In genomic region chr17:47888155-47888455, GRCm38 (mm10) we compare ENCODE assay signal across 11 mouse cellular contexts. TPM values are rescaled to one million over a fixed set of nuclear protein-coding genes. Genes with fewer than 3 reads are reported as not detected.
DNase-seq lines count a peak whose midpoint lies in the region; ATAC-seq lines count a peak whose summit lies in the region.
"Had no signal": no experiment of that assay in that cellular context is flagged by ENCODE, and none has a peak within 500 bp of the region (broad histone marks: within the 10 kb centered on the region; RNA-seq: fewer than 3 reads in every experiment).

No protein-coding gene starts in this region.

- H3K4me3 ChIP-seq in heart, embryonic 10.5 days = peak overlapping the region; percentile 3; the same call in 1 of the 2 replicates
- no peak overlapping the region for H3K4me3 ChIP-seq in liver, embryonic 13.5 days (replicated peaks)
- H3K4me3 ChIP-seq: megakaryocyte, embryonic 14.5 days had no signal

- ATAC-seq in liver, embryonic 13.5 days (ENCODE audit: low read depth) = peak; percentile 6; the same call in 1 of the 2 replicates
- ATAC-seq: inflammation-experienced regulatory T-cells, adult 6 months had no signal

- peak overlapping the region; percentile 85 for H3K27ac ChIP-seq in heart, embryonic 10.5 days
- H3K27ac ChIP-seq in liver, embryonic 13.5 days = peak overlapping the region; percentile 73

- 0 out of 2 replicates have a peak overlapping the region, but pooled peaks have one; percentile 12 for H3K4me2 ChIP-seq in liver, embryonic 13.5 days

- no peaks in the 10 kb centered on the region for H3K27me3 ChIP-seq in heart, embryonic 10.5 days (ENCODE audit: insufficient read depth, poor library complexity, severe bottlenecking)
- H3K27me3 ChIP-seq in liver, embryonic 13.5 days = no peaks in the 10 kb centered on the region
- H3K27me3 ChIP-seq: megakaryocyte, embryonic 14.5 days had no signal

- H3K9ac ChIP-seq in liver, embryonic 13.5 days = peak overlapping the region; percentile 22; the same call in 1 of the 2 replicates

- DNase-seq in heart, embryonic 10.5 days (ENCODE audit: low spot score) = no peak
- DNase-seq in heart, adult 8-10 months (ENCODE audit: low spot score) = no peak
- DNase-seq in urinary bladder, postnatal 36 days (ENCODE audit: low spot score in 2 of 2) = peak; percentile 40 to 60
- DNase-seq in urinary bladder, adult 2 months (ENCODE audit: low spot score) = no peak
- DNase-seq in liver, embryonic 13.5 days = no peak
- no peak for DNase-seq in cerebellum, adult 8-10 months
- no peak for DNase-seq in frontal cortex, postnatal 10 days (ENCODE audit: low spot score in 2 of 2)
- DNase-seq in cerebellum, adult 9-10 months = no peak
- DNase-seq: adrenal gland, adult 8-10 months had no signal

- H3K36me3 ChIP-seq in heart, embryonic 10.5 days = peaks cover 57% of the 10 kb centered on the region
- 0 out of 2 replicates have a peak, but pooled peaks cover 2% of the 10 kb centered on the region for H3K36me3 ChIP-seq in liver, embryonic 13.5 days

- H3K9me3 ChIP-seq in heart, embryonic 10.5 days = no peaks in the 10 kb centered on the region
- H3K9me3 ChIP-seq in liver, embryonic 13.5 days (replicated peaks) = no peaks in the 10 kb centered on the region
- H3K9me3 ChIP-seq: megakaryocyte, embryonic 14.5 days had no signal

- peaks cover 56% of the 10 kb centered on the region for H3K4me1 ChIP-seq in heart, embryonic 10.5 days
- peaks cover 57% of the 10 kb centered on the region for H3K4me1 ChIP-seq in liver, embryonic 13.5 days (replicated peaks)

- WGBS in heart, embryonic 10.5 days = 11% methylated on average over 6 of the region's 6 CpGs
- WGBS in liver, embryonic 13.5 days (ENCODE audit: insufficient replicate concordance) = 19% methylated on average over 6 of the region's 6 CpGs

RNA-seq across cellular contexts. Expression of gene Foxp4, which starts 36.3 kb away (rescaled TPM):
- polyA plus RNA-seq in heart, embryonic 10.5 days (2016; fragmentation: Nextera tagmentation; extraction: Ambion mirVana) = 12.4 and 27.3 TPM in 2 replicates
- total RNA-seq in heart, adult 8-10 months (2022) = 10 to 100 TPM; 10.2 to 12.7 (median 10.5) TPM
- 23.6 and 36.5 TPM in 2 replicates for polyA plus RNA-seq in urinary bladder, adult 2 months (2012; rRNA removed)
- 3.8 and 3.9 TPM in 2 replicates for polyA plus RNA-seq in liver, embryonic 13.5 days (2015; fragmentation: Nextera tagmentation; extraction: Ambion mirVana)

RNA-seq across cellular contexts. Expression of gene Mdfi, which starts 53.6 kb away (rescaled TPM):
- polyA plus RNA-seq in heart, embryonic 10.5 days (2016; fragmentation: Nextera tagmentation; extraction: Ambion mirVana) = 15.3 and 17.7 TPM in 2 replicates
- 1 to 10 TPM; 1.7 to 2.2 (median 1.9) TPM for total RNA-seq in heart, adult 8-10 months (2022)
- 28.5 and 36.2 TPM in 2 replicates for polyA plus RNA-seq in urinary bladder, adult 2 months (2012; rRNA removed)
- 0.93 and 1.1 TPM in 2 replicates for polyA plus RNA-seq in liver, embryonic 13.5 days (2015; fragmentation: Nextera tagmentation; extraction: Ambion mirVana)
- polyA plus RNA-seq: inflammation-experienced regulatory T-cells, adult 6 months had no signal

Comparison
In these comparisons a context has a peak if more than half of its experiments do, and no peak if none do; other contexts are left out.
1. DNase-seq: peak in urinary bladder, postnatal 36 days (2 of 2); none in heart, embryonic 10.5 days (single experiment), heart, adult 8-10 months (single experiment), urinary bladder, adult 2 months (single experiment), liver, embryonic 13.5 days (single experiment), cerebellum, adult 8-10 months (single experiment), frontal cortex, postnatal 10 days (0 of 2) and cerebellum, adult 9-10 months (single experiment).